Mouse (Mus musculus) gastrocnemius, postnatal 36 days (tissue): Measurements from ENCODE around the gene Snrnp35. TPM values are rescaled to one million over a fixed set of nuclear protein-coding genes. Genes with fewer than 3 reads are reported as not detected.

ENCODE experiments used
- DNase-seq, 2 experiments: peaks; one replicate each; pipeline ENCODE4 v3.0.0; 2022
- intact Hi-C: fragments of 180-260 bp; cut with DNase I; formaldehyde crosslinking; loops from one replicate; pipeline ENCODE4 v1.15.1; 2025
- long read RNA-seq, 2 experiments: library from polyadenylated mRNA; stranded (forward); transcript quantifications; one replicate each; pipeline ENCODE4 v2.0.0; 2021
- total RNA-seq, 2 experiments: library from RNA; stranded (reverse); gene quantifications; 2 replicates each; pipeline ENCODE4 v1.2.3; 2021

Snrnp35 gene
- total RNA-seq = 10 to 100 TPM; 20.5 to 26.1 TPM
- long read RNA-seq, experiment 1, transcript Snrnp35-201 (2 exons, 1,115 nt) = major isoform, 6 of 45 reads
- long read RNA-seq, experiment 1, partial matches to known transcripts = 36 of 45 reads
- long read RNA-seq, experiment 1, other reads (novel, unspliced or antisense) = 1 of 45 reads
- long read RNA-seq, experiment 2, transcript Snrnp35-201 (2 exons, 1,115 nt) = major isoform, 7 of 65 reads
- long read RNA-seq, experiment 2, partial matches to known transcripts = 55 of 65 reads
- long read RNA-seq, experiment 2, other reads (novel, unspliced or antisense) = 1 of 65 reads

GRCm38 (mm10) chr5:124482966-124483654, at the start of gene Snrnp35:
Snrnp35 (plus strand) TSS chr5:124483134.
- peak; percentile 90 to 95 for DNase-seq
- intact Hi-C loops = loop anchor here (2.0 kb wide), 1 partner anchor 54 kb away; no protein-coding TSS in a partner anchor

GRCm38 (mm10) chr5:124438229-124438628, 44.7 kb upstream of the Snrnp35 start:
- intact Hi-C loops = no loop called here
- no peak for DNase-seq

DNA sequence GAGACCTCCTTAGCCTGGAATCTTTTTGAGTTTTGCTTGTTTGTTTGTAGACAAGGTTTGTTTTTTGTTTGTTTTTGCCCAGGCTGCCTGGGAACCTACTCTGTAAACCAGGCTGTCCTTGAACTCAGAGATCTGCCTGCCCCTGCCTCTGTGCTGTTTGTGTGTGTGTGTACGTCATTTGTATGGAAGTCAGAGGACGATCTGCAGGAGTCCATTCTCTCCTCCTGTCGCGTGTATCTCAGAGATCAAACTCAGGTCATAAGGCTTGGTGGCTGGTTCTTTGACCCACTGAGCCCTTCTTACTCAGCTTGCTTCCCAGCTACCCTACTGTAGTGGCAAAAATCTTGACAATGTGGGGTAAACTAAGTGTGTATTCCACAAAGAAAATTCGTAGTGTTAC, 44.2 kb upstream of the Snrnp35 start:
- intact Hi-C loops = no loop called here
- no peak for DNase-seq

- intact Hi-C loops = no loop called here
- peak; percentile 90 to 92 for DNase-seq
Observed at GRCm38 (mm10) chr5:124439447-124440093, 43.4 kb upstream of the Snrnp35 start, which contains the start of gene Kmt5a. Kmt5a (plus strand) TSS chr5:124439930.

- intact Hi-C loops = no loop called here
Observed at GRCm38 (mm10) chr5:124440094-124440701, 42.7 kb upstream of the Snrnp35 start.

GRCm38 (mm10) chr5:124442628-124443027, 40.3 kb upstream of the Snrnp35 start:
- DNase-seq = no peak
- intact Hi-C loops = no loop called here

More at GRCm38 (mm10) chr5:124440094-124440701, 42.7 kb upstream of the Snrnp35 start:
- DNase-seq = peak; percentile 42 to 62

DNA sequence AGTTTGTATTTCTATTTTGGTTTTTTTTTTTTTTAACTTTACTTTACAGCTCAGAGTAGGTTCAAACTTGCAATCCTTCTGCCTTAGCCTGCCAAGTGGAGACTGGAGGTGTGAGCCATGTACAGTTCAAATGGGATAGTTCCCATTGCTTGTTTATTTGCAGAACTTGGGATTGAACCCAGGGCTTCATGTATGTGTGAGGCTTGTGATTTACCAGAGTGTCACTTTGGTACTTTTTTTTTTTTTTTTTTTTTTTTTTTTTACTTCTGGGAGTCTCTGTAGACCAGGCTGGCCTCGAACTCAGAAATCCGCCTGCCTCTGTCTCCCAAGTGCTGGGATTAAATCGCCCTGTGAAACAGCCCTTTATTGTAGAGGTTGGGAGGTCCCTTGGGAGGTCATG, 38.7 kb upstream of the Snrnp35 start:
- intact Hi-C loops = no loop called here
- no peak for DNase-seq

- intact Hi-C loops = no loop called here
- DNase-seq = peak; percentile 62 to 64
Observed at GRCm38 (mm10) chr5:124444661-124445561, 38.0 kb upstream of the Snrnp35 start.

GRCm38 (mm10) chr5:124445621-124446293, 37.2 kb upstream of the Snrnp35 start:
- intact Hi-C loops = no loop called here
- peak in 1 of 2 experiments; percentile 44 for DNase-seq

GRCm38 (mm10) chr5:124446301-124446881, 36.5 kb upstream of the Snrnp35 start:
- peak; percentile 56 to 60 for DNase-seq
- intact Hi-C loops = no loop called here

GRCm38 (mm10) chr5:124449494-124449893, 33.4 kb upstream of the Snrnp35 start:
- intact Hi-C loops = loop anchor here (2.0 kb wide), 1 partner anchor 29 kb away; the partner anchor contains the start of gene Rilpl2

GRCm38 (mm10) chr5:124450051-124450450, 32.9 kb upstream of the Snrnp35 start:
- intact Hi-C loops = no loop called here
- DNase-seq = no peak

More at GRCm38 (mm10) chr5:124449494-124449893, 33.4 kb upstream of the Snrnp35 start:
- DNase-seq = no peak

GRCm38 (mm10) chr5:124450641-124451340, 32.1 kb upstream of the Snrnp35 start:
- DNase-seq = no peak
- intact Hi-C loops = no loop called here

GRCm38 (mm10) chr5:124452494-124453228, 30.3 kb upstream of the Snrnp35 start:
- no peak for DNase-seq
- intact Hi-C loops = no loop called here

DNA sequence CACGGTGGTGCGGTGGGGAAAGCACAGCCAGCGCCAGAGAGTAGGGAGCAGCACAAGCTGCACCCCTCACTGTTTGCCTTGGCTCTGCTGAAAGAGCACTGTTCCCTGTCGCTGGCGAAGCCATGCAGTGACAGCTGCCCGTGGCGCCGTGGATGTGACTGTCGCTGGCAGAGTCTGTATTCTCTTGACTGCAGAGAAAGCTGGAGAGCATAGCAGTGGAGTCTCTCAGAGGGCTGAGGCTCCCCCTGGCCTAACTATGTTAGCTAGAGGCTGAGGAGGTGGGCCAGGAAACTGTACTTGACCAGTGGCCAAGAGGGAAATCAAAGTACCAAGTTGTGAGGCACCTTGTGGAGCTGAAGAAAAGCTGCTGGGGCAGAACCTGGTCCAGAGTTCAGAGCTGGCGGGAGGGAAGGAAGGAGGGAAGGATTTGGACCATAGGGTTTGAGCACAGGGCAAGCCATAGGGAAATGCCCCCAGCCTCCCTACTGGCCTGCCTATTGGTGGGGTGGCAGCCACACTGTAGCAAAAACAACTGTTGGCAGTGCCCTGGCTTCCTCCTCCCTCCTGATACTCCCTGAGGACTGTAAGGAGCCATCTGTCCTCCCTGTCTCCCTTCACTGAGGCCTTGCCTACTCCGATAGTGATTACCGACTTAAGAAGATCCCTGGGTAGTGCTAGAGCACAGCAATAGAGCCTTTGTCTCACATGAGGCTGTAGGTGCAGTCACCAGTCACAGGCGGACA, 29.4 kb upstream of the Snrnp35 start:
- intact Hi-C loops = no loop called here
- no peak for DNase-seq

DNA sequence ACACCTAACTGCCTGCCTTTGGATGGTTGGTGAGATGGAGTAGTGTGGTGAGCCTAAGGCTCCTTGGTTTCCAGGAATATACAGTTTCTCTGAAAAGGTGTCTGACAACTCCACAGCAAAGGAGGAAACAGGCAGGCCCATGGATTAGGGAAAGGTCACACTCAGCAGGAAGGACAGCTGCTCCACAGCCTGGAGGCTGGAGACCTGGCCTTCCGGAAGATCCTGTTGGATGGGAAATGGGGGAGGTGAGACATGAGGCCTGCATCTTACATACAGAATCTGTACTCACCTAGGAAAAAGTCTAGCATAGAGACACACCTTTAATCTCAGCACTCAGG, 28.9 kb upstream of the Snrnp35 start:
- intact Hi-C loops = no loop called here
- no peak for DNase-seq

DNA sequence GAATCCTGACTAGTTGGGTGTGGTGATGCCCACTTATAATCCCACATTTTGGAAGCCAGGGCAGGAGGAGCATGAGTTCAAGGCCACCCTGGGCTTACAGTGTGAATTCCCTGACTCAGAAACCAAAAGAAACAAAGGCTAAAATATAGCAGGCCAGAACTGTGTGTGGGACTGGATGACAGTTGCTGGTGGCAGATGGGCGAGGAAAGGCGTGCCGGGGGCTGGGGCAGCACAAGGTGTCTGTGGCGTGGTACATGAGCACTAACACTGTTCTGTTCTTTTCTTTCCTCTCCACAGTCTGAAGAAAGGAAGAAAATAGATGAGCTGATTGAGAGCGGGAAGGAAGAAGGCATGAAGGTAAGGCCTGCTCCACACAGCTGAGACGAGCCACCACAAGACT, 26.2 kb upstream of the Snrnp35 start:
- intact Hi-C loops = loop anchor here (2.0 kb wide), 1 partner anchor 16 kb away; no protein-coding TSS in a partner anchor
- no peak for DNase-seq
